Mouse (Mus musculus) forebrain, embryonic 10.5 days (tissue): ENCODE data around the gene Hist2h3b. TPM values are rescaled to one million over a fixed set of nuclear protein-coding genes. Genes with fewer than 3 reads are reported as not detected.

Experiments used
- DNase-seq: peaks from one replicate; pipeline ENCODE4 v3.0.0-alpha.2; 2017; ENCODE audit warnings: low spot score; ENCODE audit errors: extremely low spot score
- H3K27ac ChIP-seq: fragments of 300-500 bp; sonication (generic); 2 replicates; pipeline ENCODE4 v1.5.1; 2016; ENCODE audit warnings: mild to moderate bottlenecking
- H3K27me3 ChIP-seq: fragments of 300-500 bp; sonication (generic); 2 replicates; pipeline ENCODE4 v1.6.1; 2016; ENCODE audit warnings: mild to moderate bottlenecking; ENCODE audit not compliant: poor library complexity, severe bottlenecking
- H3K36me3 ChIP-seq: fragments of 300-500 bp; sonication (generic); replicated peaks from 2 replicates; pipeline ENCODE4 v1.6.1; 2016; ENCODE audit warnings: mild to moderate bottlenecking, moderate library complexity
- H3K4me1 ChIP-seq: fragments of 300-500 bp; sonication (generic); 2 replicates; pipeline ENCODE4 v1.6.1; 2016
- H3K4me3 ChIP-seq: fragments of 300-500 bp; sonication (generic); 2 replicates; pipeline ENCODE4 v1.5.1; 2016; ENCODE audit warnings: mild to moderate bottlenecking, moderate library complexity
- H3K9me3 ChIP-seq: fragments of 300-500 bp; sonication (generic); 2 replicates; pipeline ENCODE4 v1.6.1; 2016; ENCODE audit warnings: mild to moderate bottlenecking, moderate library complexity
- WGBS: fragments of 180-500 bp; shearing (Covaris S2); methylation state at CpG from one replicate; pipeline ENCODE4 v1.1.7; 2016; 5-methylcytosine and 5-hydroxymethylcytosine counted together
- microRNA-seq: library from miRNA; unstranded; fragments of <30 nt; microRNA quantifications from one replicate; pipeline ENCODE4, GENCODE M21; 2017
- polyA plus RNA-seq: library from polyadenylated mRNA; unstranded; fragments of >200 nt; fragmentation: Nextera tagmentation; extraction: Ambion mirVana; gene quantifications from 2 replicates; pipeline ENCODE4 v1.2.1, GENCODE M21; 2016

Gene Hist2h3b
- polyA plus RNA-seq, 1 experiment from 2014 or later = 48.8 TPM

DNA sequence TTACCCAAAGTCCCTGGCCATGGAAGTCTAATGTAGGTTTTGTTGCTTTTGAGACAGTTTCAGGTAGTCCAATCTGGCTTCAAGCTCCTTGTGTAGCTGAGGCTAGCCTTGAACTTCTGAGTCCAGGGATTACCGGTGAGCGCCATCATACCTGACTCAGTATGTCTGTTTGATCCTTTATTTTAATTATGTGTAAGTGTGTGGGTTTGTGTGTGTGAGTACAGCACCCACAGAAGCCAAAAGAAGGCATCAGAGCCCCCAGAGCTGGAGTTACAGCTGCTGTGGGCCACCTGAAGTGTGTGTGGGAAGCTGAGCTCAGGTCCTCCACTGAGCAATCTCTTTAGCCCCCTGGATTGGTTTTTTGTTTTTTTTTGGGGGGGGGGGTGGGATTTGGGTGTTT, 31.1 kb downstream of the Hist2h3b start:
- Histone ChIP-seq H3K4me1 (no peaks in the 10 kb centered on the region), H3K9me3 (no peaks in the 10 kb centered on the region), H3K27ac (no peak overlapping the region), H3K36me3 (no peaks in the 10 kb centered on the region), H3K4me3 (no peak overlapping the region), H3K27me3 (peaks cover 7% of the 10 kb centered on the region; the same call in 1 of the 2 replicates)
- 94% methylated on average over 2 of the region's 2 CpGs for WGBS
- DNase-seq = no peak

DNA sequence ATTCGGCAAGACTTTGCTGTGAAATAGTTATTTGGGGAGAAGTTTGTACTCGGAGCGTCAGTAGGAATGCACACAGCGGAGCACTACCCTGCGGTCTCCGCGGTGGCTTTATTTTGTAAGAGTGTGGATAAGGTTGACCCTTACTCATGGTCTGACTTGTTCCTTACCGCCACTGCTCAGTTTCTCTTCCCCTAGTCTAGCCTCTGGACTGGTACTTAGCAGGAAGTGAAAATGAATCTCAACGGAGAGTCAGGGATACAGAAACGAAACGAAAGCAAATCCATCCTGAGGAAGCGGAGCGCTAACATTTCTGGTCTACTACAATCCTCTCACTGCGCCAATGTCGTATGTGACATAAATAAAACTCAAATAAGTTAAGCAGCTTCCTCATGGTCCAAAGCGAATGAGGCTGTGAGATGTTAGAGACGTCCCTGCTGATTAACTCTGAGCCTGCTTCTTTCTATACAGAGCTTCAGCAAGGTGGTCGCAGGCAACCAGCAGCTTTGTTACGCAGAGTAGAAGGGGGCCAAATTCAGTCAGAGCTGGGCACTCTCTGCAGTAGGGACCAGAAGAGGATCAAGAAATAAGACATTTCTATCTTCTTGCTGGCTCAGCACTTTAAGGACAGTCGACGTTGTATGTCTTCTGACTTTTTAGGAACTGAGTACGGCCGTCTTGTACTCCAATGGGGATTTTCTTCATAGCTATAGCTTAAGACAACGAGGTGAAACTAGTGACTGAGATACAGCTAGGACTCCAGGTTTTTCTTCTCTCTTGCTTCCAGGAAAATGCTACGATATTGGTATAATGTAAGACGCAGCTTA, 32.5 kb downstream of the Hist2h3b start:
- no peaks in the 10 kb centered on the region for H3K4me1 ChIP-seq
- peaks cover 7% of the 10 kb centered on the region; the same call in 1 of the 2 replicates for H3K27me3 ChIP-seq
- no peaks in the 10 kb centered on the region for H3K36me3 ChIP-seq
- no peak overlapping the region for H3K27ac ChIP-seq
- WGBS = 79% methylated on average over 26 of the region's 26 CpGs
- H3K9me3 ChIP-seq = no peaks in the 10 kb centered on the region
- peak overlapping the region; percentile 2; the same call in 1 of the 2 replicates for H3K4me3 ChIP-seq
- DNase-seq = no peak

DNA sequence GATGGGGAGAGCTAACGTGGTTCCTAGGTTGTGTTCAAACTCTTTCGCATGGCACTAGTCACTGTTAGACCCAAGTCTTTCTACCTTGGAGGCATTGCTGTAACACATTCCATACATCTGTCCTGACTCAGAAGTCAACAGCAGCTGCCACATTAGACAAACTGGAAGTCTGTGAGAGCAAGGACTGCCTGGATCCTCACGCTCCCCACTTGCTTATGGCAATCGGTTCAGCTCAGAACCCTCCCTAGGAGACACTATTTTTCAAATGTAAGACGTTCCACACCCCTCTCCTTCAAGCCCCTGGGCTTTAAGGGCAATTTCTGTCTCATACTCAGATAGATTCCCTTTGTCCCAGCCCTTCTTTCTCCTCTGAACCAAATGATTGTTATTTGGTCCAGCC, 33.6 kb downstream of the Hist2h3b start:
- Histone ChIP-seq H3K27me3 (peaks cover 7% of the 10 kb centered on the region; the same call in 1 of the 2 replicates), H3K27ac (no peak overlapping the region), H3K4me3 (no peak overlapping the region), H3K9me3 (no peaks in the 10 kb centered on the region), H3K36me3 (no peaks in the 10 kb centered on the region), H3K4me1 (no peaks in the 10 kb centered on the region)
- DNase-seq = no peak
- WGBS = 88% methylated on average over 5 of the region's 5 CpGs

DNA sequence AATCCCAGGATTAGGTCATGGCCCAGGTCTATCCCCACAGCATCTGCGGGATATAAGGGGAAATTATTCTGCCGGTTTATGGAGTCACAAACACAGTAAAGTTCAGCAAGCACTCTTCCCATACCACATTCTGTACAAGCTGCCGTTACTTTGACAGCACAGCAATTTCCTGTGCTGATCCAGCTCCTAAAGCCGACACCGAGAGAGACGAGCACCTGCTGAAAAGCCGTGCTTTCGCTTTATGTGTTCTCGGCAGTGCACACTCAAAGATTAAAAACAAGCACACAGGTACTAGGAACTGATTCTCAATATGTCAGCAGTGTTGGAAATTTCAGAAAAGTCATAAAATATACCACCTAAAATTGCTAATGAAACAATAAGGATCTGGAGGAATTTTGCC, 38.1 kb downstream of the Hist2h3b start:
- Histone ChIP-seq H3K27ac (no peak overlapping the region), H3K27me3 (peaks cover 7% of the 10 kb centered on the region; the same call in 1 of the 2 replicates), H3K4me3 (no peak overlapping the region), H3K9me3 (no peaks in the 10 kb centered on the region), H3K4me1 (peaks cover 3% of the 10 kb centered on the region; the same call in 1 of the 2 replicates), H3K36me3 (no peaks in the 10 kb centered on the region)
- no peak for DNase-seq
- WGBS = 89% methylated on average over 9 of the region's 9 CpGs

- H3K27me3 ChIP-seq = no peaks in the 10 kb centered on the region
- DNase-seq = no peak
- H3K9me3 ChIP-seq = no peaks in the 10 kb centered on the region
Measured at GRCm38 (mm10) chr3:96309441-96309840, 41.0 kb downstream of the Hist2h3b start.

GRCm38 (mm10) chr3:96312341-96313098, 44.1 kb downstream of the Hist2h3b start:
- Histone ChIP-seq H3K27me3 (no peaks in the 10 kb centered on the region), H3K36me3 (no peaks in the 10 kb centered on the region), H3K27ac (no peak overlapping the region), H3K9me3 (no peaks in the 10 kb centered on the region; the same call in 1 of the 2 replicates), H3K4me1 (peaks cover 7% of the 10 kb centered on the region; the same call in 1 of the 2 replicates), H3K4me3 (no peak overlapping the region)
- 74% methylated on average over 8 of the region's 8 CpGs for WGBS
- peak; percentile 13 for DNase-seq

More at GRCm38 (mm10) chr3:96309441-96309840, 41.0 kb downstream of the Hist2h3b start:
- peaks cover 7% of the 10 kb centered on the region; the same call in 1 of the 2 replicates for H3K4me1 ChIP-seq
- WGBS = 80% methylated on average over 3 of the region's 3 CpGs
- no peak overlapping the region for H3K4me3 ChIP-seq
- no peak overlapping the region for H3K27ac ChIP-seq
- H3K36me3 ChIP-seq = no peaks in the 10 kb centered on the region

Small RNA genes within 50 kb of the gene (microRNA-seq; reads per million reads assigned to microRNA genes)
- gene Gm44492 (not detected), gene Gm47311 (not detected), gene Gm47313 (not detected)

Other genes with a start within 250 kb of the Hist2h3b start
- 24.1 and 28.0 TPM in 2 replicates for gene Vps45, start 210.2 kb upstream of the Hist2h3b start, polyA plus RNA-seq
- 14.1 and 20.8 TPM in 2 replicates for gene Otud7b, start 164.1 kb upstream of the Hist2h3b start, polyA plus RNA-seq
- 9.3 TPM in 2 replicates for gene Mtmr11, start 106.7 kb upstream of the Hist2h3b start, polyA plus RNA-seq
- gene Sf3b4, start 96.3 kb upstream of the Hist2h3b start, polyA plus RNA-seq = 276 and 284 TPM in 2 replicates
- 2.1 and 3.5 TPM in 2 replicates for gene Sv2a, start 87.5 kb upstream of the Hist2h3b start, polyA plus RNA-seq
- 89.3 and 93.0 TPM in 2 replicates for gene Bola1, start 48.9 kb upstream of the Hist2h3b start, polyA plus RNA-seq
- not detected in 2 replicates for gene Hist2h2ab, start 48.8 kb upstream of the Hist2h3b start, polyA plus RNA-seq
- gene Hist2h2ac, start 47.8 kb upstream of the Hist2h3b start, polyA plus RNA-seq = 11.3 and 12.6 TPM in 2 replicates
- gene Hist2h2be, start 47.5 kb upstream of the Hist2h3b start, polyA plus RNA-seq = 12.8 and 15.5 TPM in 2 replicates
- gene Hist2h3c2, start 29.5 kb upstream of the Hist2h3b start, polyA plus RNA-seq = 5.9 and 6.4 TPM in 2 replicates
- 19.2 and 34.4 TPM in 2 replicates for gene Hist2h2aa2, start 28.4 kb upstream of the Hist2h3b start, polyA plus RNA-seq
- gene Hist2h2aa1, start 23.2 kb upstream of the Hist2h3b start, polyA plus RNA-seq = 8.1 and 16.6 TPM in 2 replicates
- gene Hist2h3c1, start 22.0 kb upstream of the Hist2h3b start, polyA plus RNA-seq = 0.86 TPM in 1 of 2 replicates, not detected in the other
- gene Hist2h4, start 5.3 kb upstream of the Hist2h3b start, polyA plus RNA-seq = 12.0 and 14.2 TPM in 2 replicates
- gene Hist2h2bb, start 1.1 kb downstream of the Hist2h3b start, polyA plus RNA-seq = 10.2 and 10.5 TPM in 2 replicates
- 0.84 and 1.3 TPM in 2 replicates for gene Fcgr1, start 25.3 kb downstream of the Hist2h3b start, polyA plus RNA-seq
- gene BC107364, start 183.7 kb downstream of the Hist2h3b start, polyA plus RNA-seq = 0.20 TPM in 1 of 2 replicates, not detected in the other